ENCODE assay signal across 8 mouse cellular contexts in genomic region chr19:9954811-9955202, GRCm38 (mm10). TPM values are rescaled to one million over a fixed set of nuclear protein-coding genes. Genes with fewer than 3 reads are reported as not detected.
DNase-seq lines count a peak whose midpoint lies in the region; ATAC-seq and TF ChIP-seq lines count a peak whose summit lies in the region.

No protein-coding gene starts in this region.

- peak; percentile 28; the same call in 1 of the 2 replicates for ATAC-seq in heart, embryonic 15.5 days (replicated peaks; ENCODE audit: insufficient number of reproducible peaks, insufficient read depth, low FRiP score, low read depth)
- ATAC-seq in heart, embryonic 16.5 days (replicated peaks; ENCODE audit: extremely low read depth, insufficient read depth, low FRiP score), result peak; percentile 33; the same call in 1 of the 2 replicates
- ATAC-seq in liver, embryonic 13.5 days (ENCODE audit: low read depth), result peak; percentile 55

- no peak for TF ChIP-seq POLR2A in olfactory bulb, adult 2 months (IDR thresholded peaks at IDR 0.05; ENCODE audit: insufficient read depth, low read depth, low read length)

- no peaks in the 10 kb centered on the region for H3K36me3 ChIP-seq in heart, embryonic 15.5 days
- no peaks in the 10 kb centered on the region for H3K36me3 ChIP-seq in heart, embryonic 16.5 days (ENCODE audit: control insufficient read depth, insufficient read depth)
- H3K36me3 ChIP-seq in liver, embryonic 13.5 days, result no peaks in the 10 kb centered on the region

- peak overlapping the region; percentile 37 for H3K4me2 ChIP-seq in heart, embryonic 15.5 days
- peak overlapping the region; percentile 5; the same call in 1 of the 2 replicates for H3K4me2 ChIP-seq in heart, embryonic 16.5 days (ENCODE audit: low read depth, low read length)
- H3K4me2 ChIP-seq in liver, embryonic 13.5 days, result peak overlapping the region; percentile 36

- no peak overlapping the region; the same call in 1 of the 2 replicates for H3K4me3 ChIP-seq in heart, embryonic 15.5 days
- no peak overlapping the region for H3K4me3 ChIP-seq in heart, embryonic 16.5 days (ENCODE audit: low read length)
- H3K4me3 ChIP-seq in liver, embryonic 13.5 days (replicated peaks), result 0 out of 2 replicates have a peak overlapping the region, but pooled peaks have one; percentile 2
- no peak overlapping the region for H3K4me3 ChIP-seq in olfactory bulb, adult 2 months (ENCODE audit: insufficient read depth, low read depth, low read length)

- H3K27ac ChIP-seq in heart, embryonic 15.5 days, result peak overlapping the region; percentile 81
- peak overlapping the region; percentile 79 for H3K27ac ChIP-seq in heart, embryonic 16.5 days (ENCODE audit: low read length)
- peak overlapping the region; percentile 87 for H3K27ac ChIP-seq in liver, embryonic 13.5 days
- peak overlapping the region; percentile 54 for H3K27ac ChIP-seq in olfactory bulb, adult 2 months (ENCODE audit: insufficient read depth, low read depth, low read length)

- H3K9me3 ChIP-seq in heart, embryonic 15.5 days (replicated peaks), result no peaks in the 10 kb centered on the region
- H3K9me3 ChIP-seq in heart, embryonic 16.5 days (replicated peaks; ENCODE audit: control insufficient read depth, low read length), result peaks cover 6% of the 10 kb centered on the region
- no peaks in the 10 kb centered on the region for H3K9me3 ChIP-seq in liver, embryonic 13.5 days (replicated peaks)

- no peak overlapping the region for H3K9ac ChIP-seq in heart, embryonic 15.5 days
- peak overlapping the region; percentile 27; the same call in 1 of the 2 replicates for H3K9ac ChIP-seq in heart, embryonic 16.5 days (ENCODE audit: low read length)
- peak overlapping the region; percentile 55 for H3K9ac ChIP-seq in liver, embryonic 13.5 days

- no peaks in the 10 kb centered on the region for H3K27me3 ChIP-seq in heart, embryonic 15.5 days
- H3K27me3 ChIP-seq in heart, embryonic 16.5 days (ENCODE audit: control insufficient read depth, insufficient read depth, low read length), result no peaks in the 10 kb centered on the region
- H3K27me3 ChIP-seq in liver, embryonic 13.5 days, result no peaks in the 10 kb centered on the region

- 24% methylated on average over 5 of the region's 5 CpGs for WGBS in heart, embryonic 15.5 days
- WGBS in heart, embryonic 16.5 days, result 39% methylated on average over 5 of the region's 5 CpGs
- whole genome bisulfite sequencing in liver, embryonic 13.5 days (ENCODE audit: insufficient replicate concordance), result 28% methylated on average over 5 of the region's 5 CpGs
- 38% methylated on average over 5 of the region's 5 CpGs for WGBS in olfactory bulb, adult 2 months

- TF ChIP-seq CTCF in olfactory bulb, adult 2 months (IDR thresholded peaks at IDR 0.05; ENCODE audit: insufficient read depth, low read depth, low read length), result no peak

- no peak for DNase-seq in heart, adult 18-20 months
- peak; percentile 77 for DNase-seq in NIH3T3 (ENCODE audit: low read depth)
- DNase-seq in liver, embryonic 13.5 days, result no peak
- DNase-seq in cerebellum, postnatal 14 days, result no peak
- no peak for DNase-seq in right cerebral cortex, postnatal 25 days

- peaks cover 14% of the 10 kb centered on the region for H3K4me1 ChIP-seq in heart, embryonic 15.5 days (replicated peaks)
- peaks cover 15% of the 10 kb centered on the region for H3K4me1 ChIP-seq in heart, embryonic 16.5 days (ENCODE audit: control insufficient read depth, insufficient read depth, low read length)
- peaks cover 55% of the 10 kb centered on the region for H3K4me1 ChIP-seq in liver, embryonic 13.5 days (replicated peaks)
- peaks cover 8% of the 10 kb centered on the region for H3K4me1 ChIP-seq in olfactory bulb, adult 2 months (ENCODE audit: control insufficient read depth, insufficient read depth, low read length)

RNA-seq across cellular contexts. Expression of gene Fth1, which starts 25.6 kb away (rescaled TPM):
- 1,879 and 1,985 TPM in 2 replicates for polyA plus RNA-seq in heart, embryonic 15.5 days (2015; fragmentation: Nextera tagmentation; extraction: Ambion mirVana)
- total RNA-seq in heart, adult 18-20 months (2021), result 1,000 to 10,000 TPM; 2,847 to 3,135 TPM
- 1,934 and 2,252 TPM in 2 replicates for polyA plus RNA-seq in heart, embryonic 16.5 days (2015; fragmentation: Nextera tagmentation; extraction: Ambion mirVana)
- polyA plus RNA-seq in liver, embryonic 13.5 days (2015; fragmentation: Nextera tagmentation; extraction: Ambion mirVana), result 5,062 and 5,153 TPM in 2 replicates
- 1,416 TPM in 1 of 2 replicates, not detected in the other for polyA plus RNA-seq in olfactory bulb, adult 2 months (2012; ENCODE audit: insufficient read depth, insufficient read length, low replicate concordance, missing spikeins)

RNA-seq across cellular contexts. Expression of gene Best1, which starts 46.6 kb away (rescaled TPM):
- polyA plus RNA-seq in heart, embryonic 15.5 days (2015; fragmentation: Nextera tagmentation; extraction: Ambion mirVana), result 0.19 and 0.25 TPM in 2 replicates
- total RNA-seq in heart, adult 18-20 months (2021), result under 1 TPM; 0.12 to 0.13 TPM
- 0.28 and 0.30 TPM in 2 replicates for polyA plus RNA-seq in heart, embryonic 16.5 days (2015; fragmentation: Nextera tagmentation; extraction: Ambion mirVana)
- polyA plus RNA-seq in liver, embryonic 13.5 days (2015; fragmentation: Nextera tagmentation; extraction: Ambion mirVana), result 0.17 and 0.20 TPM in 2 replicates
- not detected in 2 replicates for polyA plus RNA-seq in olfactory bulb, adult 2 months (2012; ENCODE audit: insufficient read depth, insufficient read length, low replicate concordance, missing spikeins)

RNA-seq across cellular contexts. Expression of gene Rab3il1, which starts 46.7 kb away (rescaled TPM):
- polyA plus RNA-seq in heart, embryonic 15.5 days (2015; fragmentation: Nextera tagmentation; extraction: Ambion mirVana), result 21.8 and 30.0 TPM in 2 replicates
- 1 to 10 TPM; 6.6 to 6.8 TPM for total RNA-seq in heart, adult 18-20 months (2021)
- polyA plus RNA-seq in heart, embryonic 16.5 days (2015; fragmentation: Nextera tagmentation; extraction: Ambion mirVana), result 22.1 and 24.0 TPM in 2 replicates
- polyA plus RNA-seq in liver, embryonic 13.5 days (2015; fragmentation: Nextera tagmentation; extraction: Ambion mirVana), result 196 and 207 TPM in 2 replicates
- polyA plus RNA-seq in olfactory bulb, adult 2 months (2012; ENCODE audit: insufficient read depth, insufficient read length, low replicate concordance, missing spikeins), result not detected in 2 replicates

RNA-seq across cellular contexts. Expression of gene Incenp, which starts 55.5 kb away (rescaled TPM):
- 56.9 and 72.6 TPM in 2 replicates for polyA plus RNA-seq in heart, embryonic 15.5 days (2015; fragmentation: Nextera tagmentation; extraction: Ambion mirVana)
- 1 to 10 TPM; 4.2 to 5.7 TPM for total RNA-seq in heart, adult 18-20 months (2021)
- polyA plus RNA-seq in heart, embryonic 16.5 days (2015; fragmentation: Nextera tagmentation; extraction: Ambion mirVana), result 67.3 and 72.1 TPM in 2 replicates
- polyA plus RNA-seq in liver, embryonic 13.5 days (2015; fragmentation: Nextera tagmentation; extraction: Ambion mirVana), result 100 and 108 TPM in 2 replicates
- not detected in 2 replicates for polyA plus RNA-seq in olfactory bulb, adult 2 months (2012; ENCODE audit: insufficient read depth, insufficient read length, low replicate concordance, missing spikeins)

Comparison
In these comparisons a context has a peak if more than half of its experiments do, and no peak if none do; other contexts are left out.
1. RNA of gene Rab3il1, which starts 46.7 kb away (polyA plus RNA-seq): 196 to 207 TPM in liver, embryonic 13.5 days, 22.1 to 24.0 TPM in heart, embryonic 16.5 days and 21.8 to 30.0 TPM in heart, embryonic 15.5 days; not detected in olfactory bulb, adult 2 months; every median in the first group is over 10 times any median in the second.
2. Peak in every context shown above with its lines, with median percentiles within 50 percentile points of each other: ATAC-seq, H3K27ac ChIP-seq and H3K4me2 ChIP-seq.